Mouse (Mus musculus): ENCODE data around the gene Raver2.
"Not testable (repeated sequence)": the region's sequence is repeated elsewhere in the genome, so short reads cannot be mapped to it uniquely, and the experiment has no call there.

Raver2 gene

DNA sequence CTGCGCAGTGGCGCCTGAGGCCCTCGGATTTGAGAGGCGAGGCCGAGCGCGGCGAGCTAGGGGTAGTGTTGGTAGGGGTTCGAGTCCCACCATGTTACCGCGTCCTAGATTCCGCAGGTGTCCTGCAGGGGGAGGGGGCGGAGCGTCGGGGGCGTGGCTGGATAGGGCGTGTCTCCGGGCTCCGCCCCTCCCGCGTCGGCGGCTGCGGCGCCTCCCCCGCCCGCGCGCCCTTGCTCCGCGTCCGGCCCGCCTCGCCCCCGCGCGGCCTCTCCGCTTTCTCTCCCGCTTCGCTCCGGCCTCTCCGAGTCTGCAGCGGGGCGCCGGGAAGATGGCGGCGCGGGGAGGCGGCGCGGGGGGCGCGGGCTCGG lies at the start of gene Raver2:
TSS of gene Raver2 (plus strand) at position 198 of the 368 bp plus-strand sequence.
- DNase-seq = peak; percentile 63

DNA sequence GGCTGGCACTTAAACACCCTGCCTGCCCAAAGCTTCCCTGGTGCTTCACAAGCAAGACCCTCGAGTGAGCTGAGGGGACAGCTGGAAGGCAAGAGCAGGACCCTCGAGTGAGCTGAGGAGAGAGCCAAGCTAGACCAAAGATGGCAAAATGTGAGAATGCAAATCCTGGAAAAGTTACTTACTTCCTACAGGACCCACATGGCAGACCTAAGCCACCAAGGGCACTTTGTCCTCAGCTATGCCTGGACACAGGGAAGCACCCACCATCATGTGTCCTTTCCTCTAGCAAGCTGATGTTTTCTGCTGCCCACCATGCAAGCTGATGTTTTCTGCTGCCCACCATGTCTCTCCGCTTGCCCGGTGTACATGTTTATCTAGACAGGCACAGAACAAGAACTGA lies 48.2 kb upstream of the Raver2 start, which contains the start of gene Gm10577:
TSS of gene Gm10577 (minus strand) at position 101 of the 400 bp plus-strand sequence.
- DNase-seq = no peak

DNA sequence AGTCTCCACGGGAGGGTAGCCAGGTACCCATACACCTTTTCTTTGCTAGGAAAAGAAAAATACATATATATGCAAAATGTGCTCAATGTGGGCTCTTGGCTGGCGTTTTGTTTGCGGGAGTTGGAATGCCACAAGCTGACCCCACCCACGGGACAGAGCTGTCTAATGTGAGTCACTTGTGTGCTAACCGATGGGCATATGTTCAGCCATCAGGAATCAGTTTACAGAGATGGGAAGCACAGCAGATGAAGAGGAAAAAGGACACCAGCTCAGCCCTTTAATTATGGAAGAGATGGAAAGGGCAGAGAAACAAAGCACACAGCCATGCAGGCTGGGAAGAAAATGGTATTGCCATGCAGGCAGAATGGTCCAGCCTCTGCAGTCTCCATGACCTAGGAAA lies 42.2 kb upstream of the Raver2 start:
- DNase-seq = no peak

DNA sequence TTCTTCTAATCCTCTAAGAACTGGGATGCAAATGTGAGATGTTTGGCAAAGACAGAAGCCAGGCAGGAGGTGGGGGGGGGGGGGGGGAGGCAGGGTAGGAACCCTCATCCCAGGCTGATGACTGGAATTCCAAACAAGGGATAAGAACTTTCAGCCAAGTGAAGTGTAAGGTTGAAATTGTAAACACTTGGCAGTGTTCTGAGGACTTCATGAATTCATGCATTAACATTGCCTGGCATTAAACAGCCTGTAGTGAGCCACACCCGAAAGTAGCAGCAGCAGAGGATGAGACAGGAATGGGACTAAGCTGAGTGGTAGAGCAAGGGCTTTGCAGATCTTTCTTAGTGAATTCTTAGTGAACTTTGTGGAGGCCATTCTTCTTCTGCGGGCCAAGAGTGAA lies 41.8 kb upstream of the Raver2 start:
- DNase-seq = peak; percentile 34

DNA sequence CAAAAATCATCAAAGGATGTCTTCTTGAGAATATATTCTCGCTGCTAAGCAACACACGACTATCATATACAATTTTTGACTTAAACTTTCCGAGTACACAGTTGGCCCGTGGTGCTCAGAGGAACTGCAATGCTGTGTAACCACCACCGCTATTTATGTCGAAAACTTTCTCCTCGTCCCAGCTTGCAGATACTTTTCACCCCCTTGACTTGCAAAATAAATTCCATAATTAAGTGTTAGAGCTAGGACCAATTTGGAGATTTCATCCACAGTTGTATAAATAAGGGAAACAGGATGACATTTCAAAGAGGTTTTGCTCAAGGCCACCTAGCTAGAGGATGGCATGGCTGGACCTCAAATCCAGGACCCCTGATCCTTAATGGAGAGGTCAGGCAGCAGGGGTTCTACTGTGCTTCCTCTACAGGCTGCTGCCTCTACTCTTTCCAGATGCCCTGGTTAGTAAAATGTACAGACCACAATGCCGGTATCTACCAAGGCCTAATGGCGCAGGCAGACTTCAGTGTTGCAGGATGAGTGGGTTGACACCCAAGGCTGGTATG lies 40.9 kb upstream of the Raver2 start:
- DNase-seq = peak; percentile 21

DNA sequence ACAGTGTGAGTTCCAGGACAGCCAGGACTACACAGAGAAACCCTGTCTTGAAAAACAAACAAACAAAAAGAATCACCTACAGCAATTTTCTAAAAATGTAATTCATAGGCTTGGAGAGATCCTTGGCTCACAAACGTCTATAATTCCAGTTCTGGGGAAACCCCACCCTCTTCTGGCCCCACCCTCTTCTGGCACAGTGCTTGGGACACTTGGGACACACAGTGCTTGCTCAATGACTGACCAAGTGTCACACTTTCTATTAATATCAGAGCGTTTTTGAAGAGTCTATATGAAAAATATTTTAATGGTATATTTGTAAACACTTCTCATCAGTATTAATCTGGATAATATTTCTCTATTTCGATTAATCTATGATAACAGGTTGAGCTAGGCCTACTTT lies 35.7 kb upstream of the Raver2 start:
- DNase-seq = no peak

DNA sequence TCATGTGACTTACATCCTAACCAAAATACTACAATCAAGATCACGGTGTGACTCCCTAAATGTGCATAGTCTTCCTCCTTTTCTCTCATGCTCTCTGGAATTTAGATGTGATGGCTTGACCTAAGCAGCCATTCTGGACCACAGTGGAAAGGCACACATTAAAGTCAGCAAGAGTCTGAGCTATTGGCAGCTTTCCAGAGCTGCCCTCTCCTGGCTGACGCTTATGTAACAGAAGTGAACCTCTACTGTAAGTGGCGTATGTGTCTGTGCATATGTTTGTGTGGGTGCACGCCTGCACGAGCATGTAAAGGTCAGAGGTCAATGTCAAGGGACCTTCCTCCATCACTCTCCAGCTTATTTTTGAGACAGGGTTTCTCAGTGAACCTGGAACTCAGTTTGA lies 33.7 kb upstream of the Raver2 start:
- DNase-seq = no peak

DNA sequence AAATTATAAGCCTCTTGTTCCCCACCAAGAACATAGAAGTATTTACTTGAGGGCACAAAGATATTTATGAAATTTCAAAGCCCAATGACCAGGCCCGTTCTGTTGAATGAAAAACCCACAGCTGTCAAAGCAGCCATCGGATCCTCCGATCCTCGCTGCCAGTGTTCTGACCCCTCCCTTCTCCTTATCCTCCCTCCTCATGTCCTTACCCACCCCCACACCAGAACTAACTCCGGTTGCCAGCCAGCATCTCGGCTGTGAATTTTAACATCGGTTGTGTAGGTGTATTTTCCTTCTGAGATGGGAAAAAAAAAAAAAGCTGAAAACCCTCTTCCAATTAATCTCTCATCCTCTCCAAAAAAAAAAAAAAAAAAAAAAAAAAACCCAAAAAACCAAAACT lies 31.6 kb upstream of the Raver2 start:
- peak; percentile 8 for DNase-seq

DNA sequence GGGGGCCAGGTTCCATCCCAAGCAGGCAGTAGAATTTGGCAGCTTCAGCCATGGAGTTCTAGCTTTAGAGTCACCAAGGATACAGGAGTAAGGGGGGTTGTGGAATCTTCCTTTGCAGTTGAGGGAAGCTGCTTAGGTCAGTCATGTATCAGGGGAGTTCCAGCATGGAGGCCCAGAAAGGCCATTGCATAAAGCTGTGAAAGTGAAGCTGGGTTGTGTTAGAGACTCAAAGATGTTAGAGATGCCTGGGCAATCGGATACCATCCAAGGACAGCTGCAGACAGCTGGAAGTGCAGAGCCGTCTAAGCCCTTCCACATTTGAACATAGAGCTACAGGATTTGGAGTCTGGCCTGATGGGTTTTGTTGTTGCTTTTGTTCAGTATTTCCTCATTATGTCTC lies 25.1 kb upstream of the Raver2 start:
- DNase-seq = peak; percentile 72

DNA sequence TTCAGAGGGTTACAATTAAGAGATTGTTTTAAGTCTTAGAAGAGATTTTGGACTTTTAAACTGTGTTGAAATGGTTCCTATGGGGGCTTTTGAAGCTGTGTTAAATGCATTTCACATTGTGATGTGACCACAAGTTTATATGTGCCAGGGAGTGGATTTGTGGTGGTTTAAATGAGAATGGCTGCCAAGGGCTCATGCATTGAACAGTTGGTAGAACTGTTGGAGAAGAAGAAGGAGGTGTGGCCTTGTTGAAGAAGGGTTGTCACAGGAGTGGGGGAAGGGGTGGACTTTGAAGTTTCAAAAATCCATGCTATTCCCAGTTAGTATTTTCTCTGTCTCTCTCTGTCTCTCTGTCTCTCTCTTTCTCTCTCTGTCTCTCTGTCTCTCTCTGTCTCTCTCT lies 24.6 kb upstream of the Raver2 start:
- DNase-seq = no peak

DNA sequence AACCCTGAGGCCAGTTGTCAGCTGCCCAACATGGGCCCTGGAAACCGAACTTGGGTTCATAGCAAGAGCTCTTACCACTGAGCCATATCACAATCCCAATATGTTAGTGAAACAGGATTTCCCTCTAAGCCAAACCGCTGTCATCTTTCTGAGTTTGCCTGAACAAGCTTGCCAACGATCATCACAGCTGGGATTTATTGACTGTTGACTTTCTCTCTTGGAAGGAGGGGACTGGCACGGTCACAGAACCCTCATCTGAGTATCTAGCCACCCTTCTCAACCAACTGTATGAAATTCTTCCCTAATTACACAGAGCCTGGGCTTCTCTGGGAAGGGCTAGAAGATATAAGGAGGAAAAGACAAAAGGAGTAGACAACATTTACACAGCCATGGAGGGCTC lies 22.2 kb upstream of the Raver2 start:
- peak; percentile 82 for DNase-seq

DNA sequence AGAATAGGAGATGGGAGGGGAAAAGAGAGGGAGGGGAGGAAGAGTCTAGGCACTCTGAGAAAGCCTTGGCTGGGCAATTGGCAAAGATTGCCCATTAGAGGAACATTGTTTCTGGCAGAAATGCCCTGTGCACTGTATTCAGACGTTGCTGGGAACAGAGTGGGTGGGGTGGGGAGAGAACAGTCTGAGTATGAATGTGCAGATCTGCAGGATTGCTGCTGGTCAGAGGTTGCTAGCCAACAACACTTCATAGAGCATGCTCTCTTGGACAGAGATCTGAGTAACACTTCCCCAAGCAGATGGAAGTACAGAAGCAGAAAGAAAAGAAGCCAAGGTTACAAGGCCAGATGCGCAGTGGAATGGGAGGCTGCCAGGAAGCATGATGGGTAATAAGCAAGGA lies 6.6 kb upstream of the Raver2 start:
- DNase-seq = peak; percentile 85

DNA sequence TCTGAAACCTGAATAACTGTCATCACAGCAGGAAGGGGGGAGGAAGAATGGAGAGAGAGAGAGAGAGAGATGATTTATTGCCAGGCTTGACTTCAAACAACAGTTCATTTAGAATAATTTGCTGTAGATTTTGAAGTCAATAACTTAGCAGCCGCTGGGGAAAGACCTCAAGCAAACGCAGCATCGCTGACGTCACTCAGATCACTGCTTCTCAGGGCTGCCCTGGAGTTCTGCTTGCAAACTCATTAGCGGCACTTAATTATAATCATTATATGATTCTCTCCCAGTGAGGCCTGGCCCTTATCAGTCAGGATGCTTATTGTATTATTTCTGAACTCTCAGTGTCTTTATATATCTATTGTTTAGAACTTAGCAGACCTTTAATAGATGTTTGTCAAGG lies 2.4 kb upstream of the Raver2 start:
- peak; percentile 14 for DNase-seq

DNA sequence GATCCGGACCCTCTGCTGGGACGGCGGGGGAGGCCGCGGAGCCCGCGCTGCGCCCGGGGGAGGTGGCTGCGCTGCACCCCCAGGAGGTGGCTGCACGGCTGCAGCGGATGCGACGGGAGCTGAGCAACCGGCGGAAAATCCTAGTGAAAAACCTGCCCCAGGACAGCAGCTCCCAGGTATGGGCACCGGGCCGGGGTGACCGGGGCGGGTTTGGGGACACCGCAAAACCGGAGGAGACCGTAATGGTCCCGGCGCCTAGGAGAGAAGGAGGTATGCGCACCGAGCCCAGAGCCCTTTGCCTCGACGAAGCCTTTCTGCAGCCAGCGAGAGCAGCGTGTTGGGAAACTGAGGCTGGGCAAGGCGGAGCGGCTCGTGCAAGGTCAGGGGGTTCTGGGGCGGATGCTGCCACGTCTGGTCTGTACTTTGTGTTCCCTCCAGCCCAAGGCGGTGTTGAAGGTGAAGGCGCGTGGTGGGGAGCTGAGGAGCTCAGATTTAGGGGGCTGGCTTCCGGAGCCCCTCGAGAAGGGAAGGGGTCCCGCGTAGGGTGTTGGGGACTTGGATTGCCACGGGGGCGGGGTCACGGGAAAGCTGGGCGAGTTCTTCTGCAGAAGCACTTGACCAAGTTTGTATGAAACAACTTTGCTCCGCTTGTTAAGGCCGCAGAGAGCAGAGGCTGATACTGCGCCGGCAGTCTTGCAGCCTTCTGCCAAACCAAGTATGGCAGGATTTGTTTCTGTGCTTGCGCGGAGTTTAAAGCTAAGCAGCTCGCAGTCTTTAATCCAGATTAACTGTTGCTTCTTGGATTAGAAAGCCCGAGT lies 580 bp downstream of the Raver2 start:
- peak; percentile 61 for DNase-seq

DNA sequence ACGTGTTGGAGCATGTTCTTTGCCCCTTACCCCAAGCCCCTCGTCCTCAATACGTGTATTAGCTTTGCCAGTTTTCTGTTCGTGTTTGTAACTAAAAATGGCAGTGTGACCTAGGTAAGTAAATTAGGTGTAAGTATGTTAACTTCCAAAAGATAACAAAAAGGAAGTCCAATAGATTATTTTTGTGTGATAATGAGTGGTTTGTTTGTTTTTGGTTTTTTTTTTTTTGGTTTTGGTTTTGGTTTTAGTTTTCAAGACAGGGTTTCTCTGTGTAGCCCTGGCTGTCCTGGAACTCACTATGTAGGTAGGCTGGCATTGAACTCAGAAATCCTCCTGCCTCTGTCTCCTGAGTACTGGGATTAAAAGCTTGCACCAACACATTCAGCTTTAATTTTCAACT lies 2.8 kb downstream of the Raver2 start:
- DNase-seq = no peak

DNA sequence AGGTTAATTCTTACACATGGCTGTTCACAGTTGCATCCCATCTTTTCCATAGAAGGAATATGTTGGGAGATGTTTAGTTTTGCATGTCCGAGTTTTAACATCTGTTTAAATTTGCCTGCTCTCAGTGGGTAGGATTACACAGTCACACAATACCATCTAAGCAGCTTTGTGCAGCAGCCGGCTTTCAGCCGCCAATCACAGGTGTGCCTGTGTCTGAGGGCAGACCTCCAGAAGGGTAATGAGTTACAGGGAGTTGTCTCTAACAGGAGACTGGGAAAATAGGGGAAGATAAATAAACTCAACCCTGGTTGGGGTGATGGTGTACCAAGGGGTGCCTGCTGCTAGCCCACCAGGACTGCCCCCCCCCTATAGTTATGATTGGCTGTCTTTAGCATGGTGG lies 7.6 kb downstream of the Raver2 start:
- DNase-seq = no peak

DNA sequence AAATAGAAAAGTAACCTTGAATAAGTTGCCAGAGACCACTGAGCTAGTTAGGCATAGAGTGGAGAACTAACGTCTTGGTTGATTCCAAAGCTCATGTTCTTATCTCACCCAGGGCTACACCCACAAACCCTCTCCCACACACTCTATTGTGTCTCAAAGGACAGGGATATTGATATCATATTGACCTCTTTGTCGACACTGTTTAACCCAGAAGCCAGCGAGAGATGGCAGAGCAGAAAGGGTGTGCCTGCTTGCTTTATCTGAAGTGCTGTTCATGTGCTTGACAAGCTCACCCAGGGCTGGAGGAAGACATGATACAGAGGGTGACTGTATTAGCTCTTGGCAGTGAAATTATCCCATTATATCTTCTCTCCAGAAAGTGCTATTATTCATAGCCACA lies 11.2 kb downstream of the Raver2 start:
- no peak for DNase-seq

DNA sequence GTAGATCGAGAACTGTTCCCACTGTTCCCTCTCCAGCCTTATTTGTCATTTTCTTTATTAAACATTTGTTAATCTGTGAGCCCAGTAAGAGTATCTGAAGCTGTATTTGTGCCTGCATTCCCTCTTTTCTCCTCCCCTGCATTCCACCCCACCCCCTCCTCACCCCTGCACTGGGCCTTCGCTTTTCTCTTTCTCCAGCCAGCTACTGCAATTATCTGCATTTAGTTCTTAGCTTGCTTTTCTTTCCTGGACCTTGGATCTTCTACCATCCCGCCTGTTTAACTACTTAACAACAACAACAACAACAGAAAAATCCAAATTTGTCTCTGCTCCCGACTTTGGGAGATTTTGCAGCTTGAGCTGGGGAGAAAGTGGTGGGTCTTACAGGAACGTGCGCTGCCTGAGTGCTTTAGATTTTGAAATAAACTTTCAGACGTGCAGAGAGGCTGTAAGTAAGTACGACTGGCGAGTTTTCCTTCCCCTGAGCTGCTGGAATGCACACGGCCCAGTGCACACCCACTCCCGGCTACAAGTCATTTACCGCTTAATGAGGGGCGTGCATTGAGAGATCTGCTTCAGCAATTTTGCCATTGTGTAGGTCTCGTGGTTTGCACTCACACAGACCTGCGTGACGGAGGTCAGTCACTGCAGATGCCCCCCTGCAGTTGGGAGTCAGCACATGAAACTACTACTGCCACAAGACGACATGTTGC lies 13.5 kb downstream of the Raver2 start:
- DNase-seq = no peak

DNA sequence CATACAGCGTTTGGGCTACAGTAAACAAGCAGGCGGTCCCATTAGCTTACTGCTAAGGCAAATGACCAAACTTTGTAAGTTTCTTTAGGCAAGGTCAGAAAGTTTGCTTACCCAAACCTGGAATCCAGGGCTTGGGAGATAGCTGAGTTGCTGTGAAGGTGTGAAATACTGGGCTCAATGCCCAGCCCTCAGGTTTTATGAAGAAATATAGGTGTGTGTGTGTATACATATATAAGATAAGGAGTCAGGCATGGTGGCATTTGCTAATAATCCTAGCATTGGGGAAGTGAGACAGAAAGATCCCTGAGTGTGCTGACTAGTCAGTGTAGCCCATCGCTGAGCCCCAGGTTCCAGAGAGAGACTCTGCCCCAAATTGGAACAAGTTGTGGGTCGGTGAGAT lies 16.1 kb downstream of the Raver2 start:
- DNase-seq = no peak

DNA sequence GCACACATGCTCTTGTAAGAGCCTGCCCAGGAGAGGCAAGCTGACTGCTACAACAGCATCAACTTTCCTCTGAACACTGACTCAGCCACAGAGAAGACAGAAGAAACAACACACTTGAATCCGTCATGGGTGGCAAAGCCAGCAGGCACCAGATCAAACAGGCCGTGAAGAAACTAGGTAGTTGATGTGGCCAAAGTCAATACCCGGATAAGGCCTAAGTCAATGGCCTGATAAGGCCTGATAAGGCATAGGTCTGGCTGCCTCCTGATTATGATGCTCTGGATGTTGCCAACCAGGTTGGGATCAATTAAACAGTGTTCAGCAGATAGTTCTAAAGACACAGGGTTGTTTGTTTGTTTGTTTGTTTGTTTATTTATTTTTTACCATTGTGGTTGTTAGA lies 17.3 kb downstream of the Raver2 start:
- no peak for DNase-seq

DNA sequence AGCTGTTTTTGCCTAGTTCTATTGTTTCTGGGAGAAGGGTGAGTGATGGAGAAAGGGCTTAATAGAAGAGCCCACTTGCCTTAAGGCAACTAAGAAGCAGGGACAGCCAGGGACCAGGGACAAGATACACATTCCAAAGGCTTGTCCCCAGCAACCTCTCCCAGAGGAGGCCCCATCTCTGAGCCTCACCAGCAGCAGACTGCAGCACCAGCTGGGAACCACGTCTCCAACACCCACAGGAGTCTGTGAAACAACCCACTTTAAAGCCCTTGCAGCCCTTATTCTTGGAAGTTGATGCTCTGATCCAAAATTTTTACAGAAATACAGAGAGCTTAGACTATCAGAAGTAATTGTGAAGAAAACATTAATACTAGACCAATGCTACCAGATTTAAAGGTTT lies 18.9 kb downstream of the Raver2 start:
- DNase-seq = peak; percentile 42

DNA sequence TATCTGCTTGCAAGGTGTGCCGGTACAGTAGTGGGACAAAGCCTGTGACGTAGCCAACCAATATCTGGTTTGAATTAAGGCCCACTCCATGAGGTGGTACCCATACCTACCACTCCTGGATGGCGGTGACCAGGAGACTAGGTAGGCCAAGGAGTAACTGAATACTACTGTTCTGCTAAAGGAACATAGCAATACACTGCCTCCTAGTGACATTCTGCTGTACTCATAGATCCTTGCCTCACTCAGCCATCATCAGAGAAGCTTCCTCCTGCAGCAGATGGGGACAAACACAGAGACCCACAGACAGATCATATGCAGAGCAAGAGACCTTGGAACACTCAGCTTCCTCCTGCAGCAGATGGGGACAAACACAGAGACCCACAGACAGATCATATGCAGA lies 21.8 kb downstream of the Raver2 start:
- not testable (repeated sequence) for DNase-seq

DNA sequence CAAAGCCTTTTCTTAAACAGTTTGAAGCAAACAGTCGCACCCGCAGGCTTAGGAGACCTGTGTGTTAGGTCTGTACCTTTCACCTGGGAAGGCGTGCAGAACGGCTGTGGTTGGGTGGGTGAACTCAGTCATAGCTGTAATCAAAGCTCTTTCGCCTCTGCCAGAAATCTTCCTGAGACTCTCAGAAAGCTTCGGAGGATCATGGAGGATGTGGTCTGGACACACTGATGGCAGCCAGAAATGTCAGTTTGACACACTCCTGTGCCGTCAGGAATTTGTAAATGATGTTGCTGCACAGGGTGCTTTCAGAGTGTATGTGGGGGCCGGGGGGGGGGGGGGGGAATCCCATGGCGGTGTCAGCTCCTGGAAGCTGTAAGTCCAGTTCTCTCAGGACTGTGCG lies 24.5 kb downstream of the Raver2 start:
- DNase-seq = no peak

DNA sequence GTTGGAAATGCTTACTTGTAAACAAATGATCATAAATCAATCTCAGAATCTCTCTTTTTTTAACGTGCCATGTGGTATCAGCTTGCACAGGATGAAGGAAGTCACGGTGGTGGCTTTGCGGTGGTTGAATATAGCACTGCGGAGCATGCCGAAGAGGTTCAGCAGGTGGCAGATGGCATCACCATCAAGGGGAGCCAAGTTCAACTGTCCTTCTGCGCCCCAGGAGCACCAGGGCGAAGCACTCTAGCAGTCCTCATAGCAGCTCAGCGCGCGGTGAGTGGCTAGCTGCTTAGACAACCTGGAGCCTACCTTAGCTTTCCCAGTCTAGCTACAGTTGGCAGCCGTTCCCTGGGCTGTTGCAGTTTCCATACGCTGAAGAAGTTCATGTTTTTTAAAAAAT lies 38.3 kb downstream of the Raver2 start:
- DNase-seq = no peak
